Mouse (Mus musculus) limb, embryonic 12.5 days (tissue): ENCODE results near the gene As3mt. TPM values are rescaled to one million over a fixed set of nuclear protein-coding genes. Genes with fewer than 3 reads are reported as not detected.
A peak's percentile ranks its signal among the peaks of the same experiment; 100 is the strongest.

Experiments
- ATAC-seq: fragments of 200-750 bp; cut with Nextera tagmentation; 2 replicates; pipeline ENCODE4 v1.8.0; 2017; ENCODE audit warnings: low read depth, moderate TSS enrichment; ENCODE audit not compliant: insufficient number of reproducible peaks, insufficient read depth, low FRiP score, low TSS enrichment
- H3K27ac ChIP-seq: fragments of 300-500 bp; sonication (generic); 2 replicates; pipeline ENCODE4 v1.5.1; 2016; ENCODE audit warnings: mild to moderate bottlenecking, moderate library complexity
- H3K27me3 ChIP-seq: fragments of 300-500 bp; sonication (generic); 2 replicates; pipeline ENCODE4 v1.6.1; 2016; ENCODE audit warnings: mild to moderate bottlenecking, moderate library complexity
- H3K36me3 ChIP-seq: fragments of 300-500 bp; sonication (generic); 2 replicates; pipeline ENCODE4 v1.6.1; 2016; ENCODE audit warnings: mild to moderate bottlenecking, moderate library complexity
- H3K4me1 ChIP-seq: fragments of 300-500 bp; sonication (generic); replicated peaks from 2 replicates; pipeline ENCODE4 v1.6.1; 2016
- H3K4me2 ChIP-seq: fragments of 300-500 bp; sonication (generic); 2 replicates; pipeline ENCODE4 v1.6.1; 2016; ENCODE audit warnings: mild to moderate bottlenecking, moderate library complexity
- H3K4me3 ChIP-seq: fragments of 300-500 bp; sonication (generic); replicated peaks from 2 replicates; pipeline ENCODE4 v1.5.1; 2016; ENCODE audit warnings: mild to moderate bottlenecking
- H3K9ac ChIP-seq: fragments of 300-500 bp; sonication (generic); replicated peaks from 2 replicates; pipeline ENCODE4 v1.6.1; 2016; ENCODE audit warnings: mild to moderate bottlenecking, moderate library complexity
- H3K9me3 ChIP-seq: fragments of 300-500 bp; sonication (generic); 2 replicates; pipeline ENCODE4 v1.6.1; 2016; ENCODE audit warnings: mild to moderate bottlenecking, moderate library complexity
- WGBS: fragments of 180-500 bp; shearing (Covaris S2); methylation state at CpG from one replicate; pipeline ENCODE4 v1.1.7; 2016; 5-methylcytosine and 5-hydroxymethylcytosine counted together
- polyA plus RNA-seq: library from polyadenylated mRNA; unstranded; fragments of >200 nt; fragmentation: Nextera tagmentation; extraction: Ambion mirVana; gene quantifications from 2 replicates; pipeline ENCODE4 v1.2.1, GENCODE M21; 2016

Gene As3mt
- polyA plus RNA-seq, 1 experiment from 2014 or later = 34.6 TPM

GRCm38 (mm10) chr19:46672766-46673418, 34.4 kb upstream of the As3mt start, which contains the start of gene Cyp17a1:
Cyp17a1 (minus strand) TSS chr19:46673172.
- Histone ChIP-seq H3K4me1 (no peaks in the 10 kb centered on the region), H3K27me3 (peaks cover 16% of the 10 kb centered on the region; the same call in 1 of the 2 replicates), H3K4me2 (no peak within 1 kb of the TSS), H3K4me3 (no peak within 1 kb of the TSS), H3K9ac (no peak within 1 kb of the TSS), H3K9me3 (no peaks in the 10 kb centered on the region), H3K27ac (no peak within 1 kb of the TSS), H3K36me3 (no peaks in the 10 kb centered on the region)
- ATAC-seq = no peak
- WGBS = 64% methylated on average over 5 of the region's 5 CpGs

GRCm38 (mm10) chr19:46675641-46676040, 31.6 kb upstream of the As3mt start:
- H3K4me2 ChIP-seq = no peak overlapping the region
- H3K4me3 ChIP-seq = no peak overlapping the region
- no peaks in the 10 kb centered on the region for H3K4me1 ChIP-seq
- H3K9me3 ChIP-seq = no peaks in the 10 kb centered on the region
- H3K36me3 ChIP-seq = no peaks in the 10 kb centered on the region
- no peak for ATAC-seq
- peaks cover 16% of the 10 kb centered on the region; the same call in 1 of the 2 replicates for H3K27me3 ChIP-seq
- no peak overlapping the region for H3K27ac ChIP-seq
- no peak overlapping the region for H3K9ac ChIP-seq
- 74% methylated on average over 3 of the region's 3 CpGs for WGBS

- no peak for ATAC-seq
- no peak overlapping the region for H3K4me2 ChIP-seq
- no peak overlapping the region for H3K9ac ChIP-seq
Measured at GRCm38 (mm10) chr19:46679720-46680383, 27.4 kb upstream of the As3mt start.

GRCm38 (mm10) chr19:46689460-46690372, 17.5 kb upstream of the As3mt start, which contains the start of gene Borcs7:
Borcs7 (plus strand) TSS chr19:46689906.
- Histone ChIP-seq H3K27me3 (no peaks in the 10 kb centered on the region), H3K4me3 (peak within 1 kb of the TSS; percentile 50), H3K9ac (peak within 1 kb of the TSS; percentile 64), H3K36me3 (peaks cover 6% of the 10 kb centered on the region), H3K4me2 (peak within 1 kb of the TSS; percentile 61), H3K9me3 (no peaks in the 10 kb centered on the region), H3K4me1 (peaks cover 8% of the 10 kb centered on the region; the same call in 1 of the 2 replicates), H3K27ac (peak within 1 kb of the TSS; percentile 54; the same call in 1 of the 2 replicates)
- whole genome bisulfite sequencing = 3% methylated on average over 44 of the region's 44 CpGs
- peak; percentile 83 for ATAC-seq

More at GRCm38 (mm10) chr19:46679720-46680383, 27.4 kb upstream of the As3mt start:
- no peaks in the 10 kb centered on the region for H3K9me3 ChIP-seq
- H3K36me3 ChIP-seq = no peaks in the 10 kb centered on the region
- 65% methylated on average over 12 of the region's 12 CpGs for WGBS
- no peaks in the 10 kb centered on the region for H3K4me1 ChIP-seq
- H3K27me3 ChIP-seq = no peaks in the 10 kb centered on the region
- no peak overlapping the region for H3K27ac ChIP-seq
- no peak overlapping the region for H3K4me3 ChIP-seq

- peaks cover 8% of the 10 kb centered on the region; the same call in 1 of the 2 replicates for H3K4me1 ChIP-seq
- no peaks in the 10 kb centered on the region for H3K27me3 ChIP-seq
- H3K27ac ChIP-seq = no peak overlapping the region
- peak; percentile 10; the same call in 1 of the 2 replicates for ATAC-seq
- H3K9me3 ChIP-seq = no peaks in the 10 kb centered on the region
- H3K9ac ChIP-seq = peak overlapping the region; percentile 64; the same call in 1 of the 2 replicates
- peak overlapping the region; percentile 50 for H3K4me3 ChIP-seq
- H3K4me2 ChIP-seq = peak overlapping the region; percentile 61
- H3K36me3 ChIP-seq = peaks cover 12% of the 10 kb centered on the region
- WGBS = 81% methylated on average over 11 of the region's 11 CpGs
Measured at GRCm38 (mm10) chr19:46690387-46690786, 16.9 kb upstream of the As3mt start.

- Histone ChIP-seq H3K4me1 (peaks cover 8% of the 10 kb centered on the region; the same call in 1 of the 2 replicates), H3K27me3 (no peaks in the 10 kb centered on the region), H3K36me3 (peaks cover 12% of the 10 kb centered on the region), H3K27ac (no peak overlapping the region), H3K9me3 (no peaks in the 10 kb centered on the region), H3K9ac (no peak overlapping the region), H3K4me3 (no peak overlapping the region), H3K4me2 (no peak overlapping the region)
- ATAC-seq = no peak
- WGBS = 85% methylated on average over 2 of the region's 2 CpGs
Measured at GRCm38 (mm10) chr19:46691078-46691477, 16.2 kb upstream of the As3mt start.

GRCm38 (mm10) chr19:46693146-46693545, 14.1 kb upstream of the As3mt start:
- Histone ChIP-seq H3K9ac (no peak overlapping the region), H3K27me3 (no peaks in the 10 kb centered on the region), H3K27ac (no peak overlapping the region), H3K4me3 (no peak overlapping the region), H3K36me3 (peaks cover 12% of the 10 kb centered on the region), H3K4me2 (no peak overlapping the region), H3K9me3 (no peaks in the 10 kb centered on the region), H3K4me1 (peaks cover 8% of the 10 kb centered on the region; the same call in 1 of the 2 replicates)
- no peak for ATAC-seq
- 92% methylated on average over 4 of the region's 4 CpGs for WGBS

GRCm38 (mm10) chr19:46696482-46696881, 10.8 kb upstream of the As3mt start:
- H3K9me3 ChIP-seq = no peaks in the 10 kb centered on the region
- H3K4me2 ChIP-seq = no peak overlapping the region
- H3K4me1 ChIP-seq = no peaks in the 10 kb centered on the region
- H3K36me3 ChIP-seq = peaks cover 21% of the 10 kb centered on the region
- H3K9ac ChIP-seq = no peak overlapping the region
- no peak overlapping the region for H3K27ac ChIP-seq
- no peaks in the 10 kb centered on the region for H3K27me3 ChIP-seq
- no peak overlapping the region for H3K4me3 ChIP-seq
- 93% methylated on average over 8 of the region's 8 CpGs for WGBS
- ATAC-seq = no peak

- no peak for ATAC-seq
- H3K9ac ChIP-seq = no peak overlapping the region
- no peak overlapping the region for H3K4me3 ChIP-seq
- no peak overlapping the region for H3K27ac ChIP-seq
- 92% methylated on average over 7 of the region's 7 CpGs for WGBS
- peaks cover 24% of the 10 kb centered on the region for H3K36me3 ChIP-seq
- no peaks in the 10 kb centered on the region for H3K27me3 ChIP-seq
- H3K9me3 ChIP-seq = no peaks in the 10 kb centered on the region
- no peak overlapping the region for H3K4me2 ChIP-seq
- H3K4me1 ChIP-seq = no peaks in the 10 kb centered on the region
Measured at GRCm38 (mm10) chr19:46696943-46697342, 10.3 kb upstream of the As3mt start.

- Histone ChIP-seq H3K27ac (no peak overlapping the region), H3K4me2 (no peak overlapping the region), H3K9me3 (no peaks in the 10 kb centered on the region), H3K9ac (no peak overlapping the region; the same call in 1 of the 2 replicates), H3K4me1 (no peaks in the 10 kb centered on the region), H3K36me3 (peaks cover 27% of the 10 kb centered on the region), H3K4me3 (no peak overlapping the region), H3K27me3 (no peaks in the 10 kb centered on the region)
- WGBS = 56% methylated on average over 19 of the region's 19 CpGs
- ATAC-seq = no peak
Measured at GRCm38 (mm10) chr19:46697840-46698517, 9.3 kb upstream of the As3mt start.
